Mouse (Mus musculus) heart, adult 2 months (tissue): ENCODE data around the gene Anxa1. TPM values are rescaled to one million over a fixed set of nuclear protein-coding genes. Genes with fewer than 3 reads are reported as not detected.

Experiments
- DNase-seq, 2 experiments: peaks; one replicate each; pipeline ENCODE4 v3.0.0; 2021
- H3K27ac ChIP-seq: fragments of 200-600 bp; 2 replicates; pipeline ENCODE4 v1.8.1; 2022
- H3K27me3 ChIP-seq: fragments of 200-500 bp; 2 replicates; pipeline ENCODE4 v1.6.1; 2012; ENCODE audit warnings: mild to moderate bottlenecking, low read length, inconsistent platforms, mixed read lengths; ENCODE audit not compliant: control insufficient read depth, insufficient read depth
- H3K36me3 ChIP-seq: fragments of 200-500 bp; 2 replicates; pipeline ENCODE4 v1.6.1; 2012; ENCODE audit warnings: low read length, inconsistent platforms; ENCODE audit not compliant: control insufficient read depth, insufficient read depth
- H3K4me1 ChIP-seq: fragments of 200-500 bp; 2 replicates; pipeline ENCODE4 v1.6.1; 2011; ENCODE audit warnings: low read length; ENCODE audit not compliant: control insufficient read depth, insufficient read depth
- H3K4me3 ChIP-seq: fragments of 200-600 bp; 2 replicates; pipeline ENCODE4 v1.8.1; 2022
- H3K79me2 ChIP-seq: fragments of 200-500 bp; replicated peaks from 2 replicates; pipeline ENCODE4 v1.6.1; 2012; ENCODE audit warnings: mild to moderate bottlenecking, inconsistent platforms, low read length, moderate library complexity, mixed read lengths; ENCODE audit not compliant: control insufficient read depth, insufficient read depth
- H3K9ac ChIP-seq: fragments of 200-500 bp; 2 replicates; pipeline ENCODE4 v1.6.1; 2012; ENCODE audit warnings: low read depth, mild to moderate bottlenecking, control low read depth, inconsistent platforms, low read length, mixed read lengths
- CTCF ChIP-seq: fragments of 200-600 bp; IDR thresholded peaks from 2 replicates; pipeline ENCODE4 v1.8.1; 2022; ENCODE audit warnings: antibody characterized with exemption, mild to moderate bottlenecking, moderate library complexity
- EP300 ChIP-seq: fragments of 200-500 bp; IDR thresholded peaks from 2 replicates; pipeline ENCODE4 v1.6.1; 2011; ENCODE audit warnings: low read depth, low read length, control low read depth; ENCODE audit not compliant: insufficient read depth
- POLR2A ChIP-seq: fragments of 200-500 bp; IDR thresholded peaks from 2 replicates; pipeline ENCODE4 v1.6.1; 2011; ENCODE audit warnings: mild to moderate bottlenecking, low read depth, low read length, control low read depth; ENCODE audit not compliant: insufficient read depth
- WGBS: fragments of 180-500 bp; shearing (Covaris S2); methylation state at CpG from one replicate; pipeline ENCODE4 v1.1.7; 2018; 5-methylcytosine and 5-hydroxymethylcytosine counted together
- intact Hi-C: fragments of 180-260 bp; cut with DNase I; formaldehyde crosslinking; loops from one replicate; pipeline ENCODE4 v1.15.1; 2025
- polyA plus RNA-seq: library from polyadenylated mRNA; depleted of rRNA; stranded (reverse); fragments of >200 nt; gene quantifications from 2 replicates; pipeline ENCODE4 v1.2.3, GENCODE M21; 2012; rRNA removed
- total RNA-seq, 2 experiments: library from RNA; stranded (reverse); gene quantifications; 2 replicates each; pipeline ENCODE4 v1.2.3; 2021

Gene Anxa1
- total and polyA plus RNA-seq, 3 experiments = 10.4 to 19.9 (median 17.3) TPM

- DNase-seq = peak; percentile 31 to 64
- Histone ChIP-seq H3K27me3 (no peaks in the 10 kb centered on the region), H3K9ac (no peak overlapping the region), H3K4me3 (no peak overlapping the region), H3K79me2 (no peaks in the 10 kb centered on the region), H3K36me3 (no peaks in the 10 kb centered on the region), H3K27ac (no peak overlapping the region), H3K4me1 (no peaks in the 10 kb centered on the region)
- intact Hi-C loops = loop anchor here (5.0 kb wide), 1 partner anchor 1368 kb away; no protein-coding TSS in a partner anchor
- WGBS = 9% methylated on average over 8 of the region's 8 CpGs
- no peak for TF ChIP-seq POLR2A
- peak; percentile 77 for TF ChIP-seq CTCF
These were observed 45.3 kb downstream of the Anxa1 start for GRCm38 (mm10) chr19:20345317-20345917.

- intact Hi-C loops = loop anchor here (5.0 kb wide), 1 partner anchor 1367 kb away; no protein-coding TSS in a partner anchor
- 44% methylated on average over 11 of the region's 11 CpGs for WGBS
These were observed 46.0 kb downstream of the Anxa1 start for GRCm38 (mm10) chr19:20344511-20345316.

GRCm38 (mm10) chr19:20344052-20344451 is 46.7 kb downstream of the Anxa1 start:
- H3K9ac ChIP-seq = no peak overlapping the region
- WGBS = 80% methylated on average over 10 of the region's 10 CpGs
- H3K79me2 ChIP-seq = no peaks in the 10 kb centered on the region
- H3K4me3 ChIP-seq = no peak overlapping the region
- no peaks in the 10 kb centered on the region for H3K36me3 ChIP-seq
- DNase-seq = no peak
- no peaks in the 10 kb centered on the region for H3K27me3 ChIP-seq
- intact Hi-C loops = no loop called here
- H3K4me1 ChIP-seq = no peaks in the 10 kb centered on the region
- no peak overlapping the region for H3K27ac ChIP-seq
- no peak for TF ChIP-seq POLR2A
- TF ChIP-seq EP300 = no peak
- TF ChIP-seq CTCF = no peak

More at GRCm38 (mm10) chr19:20344511-20345316, 46.0 kb downstream of the Anxa1 start:
- TF ChIP-seq POLR2A = no peak
- TF ChIP-seq EP300 = no peak
- peak; percentile 68 for TF ChIP-seq CTCF
- Histone ChIP-seq H3K27ac (no peak overlapping the region), H3K4me3 (no peak overlapping the region), H3K79me2 (no peaks in the 10 kb centered on the region), H3K36me3 (no peaks in the 10 kb centered on the region), H3K4me1 (no peaks in the 10 kb centered on the region), H3K27me3 (no peaks in the 10 kb centered on the region), H3K9ac (no peak overlapping the region)
- DNase-seq = no peak

Other genes with a start within 250 kb of the Anxa1 start
- 10 to 100 TPM; 23.3 to 25.8 TPM for gene Aldh1a1, start 101.8 kb upstream of the Anxa1 start, total RNA-seq
- gene Aldh1a1, start 101.8 kb upstream of the Anxa1 start, polyA plus RNA-seq = 18.4 and 24.1 TPM in 2 replicates